Mouse (Mus musculus): ENCODE results near the gene Nucb1. TPM values are rescaled to one million over a fixed set of nuclear protein-coding genes. Genes with fewer than 3 reads are reported as not detected.
"Not testable (repeated sequence)": the region's sequence is repeated elsewhere in the genome, so short reads cannot be mapped to it uniquely, and the experiment has no call there.

Gene Nucb1
- polyA plus RNA-seq, 1 experiment = 66.6 TPM

- Histone ChIP-seq H3K4me1 (ENCODE audit: control insufficient read depth) (peaks cover 49% of the 10 kb centered on the region), H3K9me3 (ENCODE audit: control insufficient read depth, low read length) (no peaks in the 10 kb centered on the region), H3K4me3 (replicated peaks) (no peak overlapping the region), H3K27me3 (ENCODE audit: control insufficient read depth) (no peaks in the 10 kb centered on the region), H3K36me3 (ENCODE audit: control insufficient read depth) (peaks cover 3% of the 10 kb centered on the region)
- TF ChIP-seq TAL1 (IDR thresholded peaks at IDR 0.05; ENCODE audit: low read length) (no peak), GATA1 (IDR thresholded peaks at IDR 0.05; ENCODE audit: low read length) (no peak)
Observed at GRCm38 (mm10) chr7:45470869-45471268, 39.3 kb downstream of the Nucb1 start.

GRCm38 (mm10) chr7:45467090-45467670 lies 43.0 kb downstream of the Nucb1 start:
- Histone ChIP-seq H3K4me3 (replicated peaks) (peak overlapping the region; percentile 74), H3K4me1 (ENCODE audit: control insufficient read depth) (peaks cover 56% of the 10 kb centered on the region), H3K9me3 (ENCODE audit: control insufficient read depth, low read length) (no peaks in the 10 kb centered on the region), H3K36me3 (ENCODE audit: control insufficient read depth) (peaks cover 37% of the 10 kb centered on the region), H3K27me3 (ENCODE audit: control insufficient read depth) (no peaks in the 10 kb centered on the region)
- no peak for TF ChIP-seq TAL1 (IDR thresholded peaks at IDR 0.05; ENCODE audit: low read length)
- no peak for TF ChIP-seq GATA1 (IDR thresholded peaks at IDR 0.05; ENCODE audit: low read length)

GRCm38 (mm10) chr7:45466283-45467089 lies 43.7 kb downstream of the Nucb1 start, which contains the start of gene Bax:
Gene Bax, minus strand, starts transcription at chr7:45466898.
- no peaks in the 10 kb centered on the region for H3K9me3 ChIP-seq (ENCODE audit: control insufficient read depth, low read length)
- TF ChIP-seq TAL1 (IDR thresholded peaks at IDR 0.05; ENCODE audit: low read length) (no peak), GATA1 (IDR thresholded peaks at IDR 0.05; ENCODE audit: low read length) (no peak)
- H3K4me1 ChIP-seq (ENCODE audit: control insufficient read depth) = peaks cover 57% of the 10 kb centered on the region

GRCm38 (mm10) chr7:45465549-45465948 lies 44.7 kb downstream of the Nucb1 start:
- Histone ChIP-seq H3K27me3 (ENCODE audit: control insufficient read depth) (no peaks in the 10 kb centered on the region), H3K4me1 (ENCODE audit: control insufficient read depth) (peaks cover 58% of the 10 kb centered on the region), H3K36me3 (ENCODE audit: control insufficient read depth) (peaks cover 50% of the 10 kb centered on the region), H3K9me3 (ENCODE audit: control insufficient read depth, low read length) (no peaks in the 10 kb centered on the region), H3K4me3 (replicated peaks) (peak overlapping the region; percentile 74)
- no peak for TF ChIP-seq TAL1 (IDR thresholded peaks at IDR 0.05; ENCODE audit: low read length)
- no peak for TF ChIP-seq GATA1 (IDR thresholded peaks at IDR 0.05; ENCODE audit: low read length)

More at GRCm38 (mm10) chr7:45466283-45467089, 43.7 kb downstream of the Nucb1 start, which contains the start of gene Bax:
- no peaks in the 10 kb centered on the region for H3K27me3 ChIP-seq (ENCODE audit: control insufficient read depth)
- peak within 1 kb of the TSS; percentile 74 for H3K4me3 ChIP-seq (replicated peaks)
- peaks cover 44% of the 10 kb centered on the region for H3K36me3 ChIP-seq (ENCODE audit: control insufficient read depth)

- peaks cover 54% of the 10 kb centered on the region for H3K36me3 ChIP-seq (ENCODE audit: control insufficient read depth)
- peaks cover 62% of the 10 kb centered on the region for H3K4me1 ChIP-seq (ENCODE audit: control insufficient read depth)
- no peaks in the 10 kb centered on the region for H3K9me3 ChIP-seq (ENCODE audit: control insufficient read depth, low read length)
- TF ChIP-seq TAL1 (IDR thresholded peaks at IDR 0.05; ENCODE audit: low read length) (no peak), GATA1 (IDR thresholded peaks at IDR 0.05; ENCODE audit: low read length) (no peak)
- peak overlapping the region; percentile 74 for H3K4me3 ChIP-seq (replicated peaks)
- no peaks in the 10 kb centered on the region for H3K27me3 ChIP-seq (ENCODE audit: control insufficient read depth)
Observed at GRCm38 (mm10) chr7:45465112-45465511, 45.1 kb downstream of the Nucb1 start.

- TF ChIP-seq TAL1 (IDR thresholded peaks at IDR 0.05; ENCODE audit: low read length) = no peak
- no peak for TF ChIP-seq GATA1 (IDR thresholded peaks at IDR 0.05; ENCODE audit: low read length)
- Histone ChIP-seq H3K9me3 (ENCODE audit: control insufficient read depth, low read length) (no peaks in the 10 kb centered on the region), H3K4me1 (ENCODE audit: control insufficient read depth) (peaks cover 65% of the 10 kb centered on the region), H3K27me3 (ENCODE audit: control insufficient read depth) (no peaks in the 10 kb centered on the region), H3K36me3 (ENCODE audit: control insufficient read depth) (peaks cover 55% of the 10 kb centered on the region), H3K4me3 (replicated peaks) (no peak overlapping the region)
Observed at GRCm38 (mm10) chr7:45463987-45464778, 46.0 kb downstream of the Nucb1 start.

GRCm38 (mm10) chr7:45462868-45463267 lies 47.3 kb downstream of the Nucb1 start:
- Histone ChIP-seq H3K36me3 (ENCODE audit: control insufficient read depth) (peaks cover 69% of the 10 kb centered on the region), H3K4me1 (ENCODE audit: control insufficient read depth) (peaks cover 73% of the 10 kb centered on the region)
- H3K9me3 ChIP-seq (ENCODE audit: control insufficient read depth, low read length); H3K27me3 ChIP-seq (ENCODE audit: control insufficient read depth); H3K4me3 ChIP-seq (replicated peaks): not testable (repeated sequence)

- H3K27me3 ChIP-seq (ENCODE audit: control insufficient read depth) = no peaks in the 10 kb centered on the region
- H3K9me3 ChIP-seq (ENCODE audit: control insufficient read depth, low read length) = no peaks in the 10 kb centered on the region
- H3K4me1 ChIP-seq (ENCODE audit: control insufficient read depth) = peaks cover 75% of the 10 kb centered on the region
- no peak overlapping the region for H3K4me3 ChIP-seq (replicated peaks)
- TF ChIP-seq TAL1 (IDR thresholded peaks at IDR 0.05; ENCODE audit: low read length) = no peak
- TF ChIP-seq GATA1 (IDR thresholded peaks at IDR 0.05; ENCODE audit: low read length) = no peak
- peaks cover 74% of the 10 kb centered on the region for H3K36me3 ChIP-seq (ENCODE audit: control insufficient read depth)
Observed at GRCm38 (mm10) chr7:45462325-45462724, 47.9 kb downstream of the Nucb1 start.

GRCm38 (mm10) chr7:45461781-45462180 lies 48.4 kb downstream of the Nucb1 start:
- peaks cover 79% of the 10 kb centered on the region for H3K36me3 ChIP-seq (ENCODE audit: control insufficient read depth)
- H3K4me1 ChIP-seq (ENCODE audit: control insufficient read depth) = peaks cover 75% of the 10 kb centered on the region
- H3K27me3 ChIP-seq (ENCODE audit: control insufficient read depth) = no peaks in the 10 kb centered on the region
- H3K9me3 ChIP-seq (ENCODE audit: control insufficient read depth, low read length) = no peaks in the 10 kb centered on the region
- no peak for TF ChIP-seq TAL1 (IDR thresholded peaks at IDR 0.05; ENCODE audit: low read length)
- TF ChIP-seq GATA1 (IDR thresholded peaks at IDR 0.05; ENCODE audit: low read length) = no peak
- peak overlapping the region; percentile 65 for H3K4me3 ChIP-seq (replicated peaks)

Measured in erythroblast, embryonic 14.5 days (primary cell).